Mouse (Mus musculus): ENCODE results near the gene Gm614. TPM values are rescaled to one million over a fixed set of nuclear protein-coding genes. Genes with fewer than 3 reads are reported as not detected.

Gene Gm614
- total RNA-seq, 2 experiments from 2014 or later, result 0.50 TPM; not detected in 1

DNA sequence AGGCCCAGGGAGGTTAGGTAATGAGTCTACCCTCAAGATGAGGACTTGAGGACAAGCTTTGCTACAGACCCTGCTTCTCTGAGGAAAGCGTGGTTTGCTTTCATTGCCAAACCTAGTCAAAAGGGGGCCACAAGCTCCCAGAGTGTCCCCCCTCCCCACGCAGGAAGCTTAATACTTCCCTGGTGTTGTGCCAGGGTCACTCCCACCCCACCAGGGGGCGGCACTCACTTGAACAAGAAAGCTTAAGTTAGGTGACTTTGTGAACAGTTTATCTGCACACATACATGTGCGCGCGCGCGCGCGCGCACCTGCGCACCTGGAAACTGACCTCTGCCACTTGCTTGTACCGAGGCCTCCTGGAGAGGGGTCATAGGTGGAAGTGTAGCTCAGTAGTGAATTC is 7.2 kb downstream of the Gm614 start:
- peak; percentile 13 for DNase-seq

DNA sequence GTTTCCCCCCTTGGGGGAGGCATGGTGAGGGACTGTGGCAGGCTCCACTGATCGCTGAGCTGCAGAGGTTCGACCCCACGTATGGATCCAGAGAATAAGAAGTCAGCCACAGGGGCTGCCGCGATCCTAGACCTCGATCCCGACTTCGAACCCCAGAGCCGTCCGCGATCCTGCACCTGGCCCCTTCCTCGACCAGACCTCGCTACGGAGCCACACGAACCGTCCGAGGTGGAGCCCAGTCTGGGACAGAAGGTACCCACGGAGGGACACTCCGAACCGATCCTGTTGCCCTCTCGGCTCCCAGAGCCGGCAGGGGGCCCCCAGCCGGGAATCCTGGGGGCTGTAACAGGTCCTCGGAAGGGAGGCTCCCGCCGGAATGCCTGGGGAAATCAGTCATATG is 9.1 kb downstream of the Gm614 start:
- peak; percentile 6 for DNase-seq

DNA sequence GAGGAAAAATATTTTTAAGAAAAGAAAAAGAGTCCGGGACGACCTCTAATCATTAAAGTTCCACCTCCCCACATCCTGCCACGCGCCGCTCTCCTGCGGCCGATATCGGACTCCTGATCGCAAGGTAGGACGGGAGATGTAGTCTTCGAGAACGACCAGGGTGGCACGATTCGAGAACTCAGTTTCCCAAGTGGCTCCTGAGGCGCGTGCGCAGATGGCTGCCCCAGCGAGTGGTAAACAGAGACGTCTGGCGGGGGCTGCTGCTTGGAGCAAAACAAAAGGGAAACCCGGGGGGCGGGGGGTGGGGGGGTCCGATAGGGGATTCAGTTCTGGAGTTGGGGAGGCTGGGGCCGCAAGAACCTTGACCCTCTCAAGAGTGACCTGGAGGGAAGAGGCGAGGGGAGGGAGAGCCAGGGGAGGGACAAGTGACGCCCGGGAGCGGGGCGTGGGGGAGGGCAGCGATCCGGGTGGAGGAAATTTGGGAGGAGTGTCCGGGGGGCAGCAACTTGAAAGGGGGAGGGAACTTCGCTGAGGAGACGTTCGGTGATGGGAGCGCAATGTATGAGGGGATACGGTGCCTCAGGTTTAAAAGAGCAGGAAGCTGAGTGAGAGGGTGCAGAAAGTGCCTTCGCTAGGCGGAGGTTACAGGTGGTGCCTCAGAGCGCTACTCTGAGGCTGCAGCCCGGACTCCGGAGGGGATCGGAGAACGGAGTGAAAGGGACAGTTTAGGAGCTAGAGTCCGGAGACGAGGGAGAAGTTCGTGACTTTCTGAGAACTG is 9.7 kb downstream of the Gm614 start, which contains the start of gene Foxo4:
TSS of gene Foxo4 (plus strand) at position 577 of the 778 bp plus-strand sequence.
- peak; percentile 78 for DNase-seq

DNA sequence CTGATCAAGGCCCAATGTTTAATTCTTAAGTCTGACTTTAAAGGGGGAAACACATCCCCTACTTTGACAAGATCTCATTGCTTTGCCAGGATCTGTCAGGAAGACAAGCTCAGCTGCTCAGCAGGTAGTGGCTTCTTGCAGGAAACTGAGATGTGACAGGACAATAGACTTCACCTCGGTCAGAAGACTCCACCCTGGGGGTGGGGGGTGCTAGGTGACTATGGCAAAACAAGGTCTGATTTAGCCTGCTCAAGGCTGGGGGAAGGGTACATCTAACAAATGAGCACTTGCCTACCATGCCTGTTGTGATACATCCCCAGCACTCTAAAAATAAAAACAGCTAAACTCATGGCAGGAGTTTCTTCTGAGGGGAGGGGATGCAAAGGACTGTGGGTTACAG is 18.8 kb downstream of the Gm614 start:
- DNase-seq, result no peak

DNA sequence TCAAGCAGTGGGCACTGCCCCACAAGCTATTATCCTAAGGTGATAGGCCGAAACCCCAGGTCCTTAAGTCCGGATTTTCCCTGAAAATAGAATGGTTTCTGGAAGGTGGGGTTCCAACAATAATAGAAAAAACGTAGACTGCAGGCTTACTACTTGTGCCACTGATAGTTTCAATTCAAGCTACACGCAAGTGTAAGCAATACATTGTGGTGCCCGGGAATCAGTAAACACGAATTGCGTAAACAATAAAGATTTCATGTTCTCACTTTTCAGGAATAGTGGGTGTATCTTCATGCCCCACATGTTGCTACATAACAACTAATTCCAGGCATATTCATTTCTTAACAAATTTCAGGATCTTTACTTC is 41.0 kb downstream of the Gm614 start:
- no peak for DNase-seq

DNA sequence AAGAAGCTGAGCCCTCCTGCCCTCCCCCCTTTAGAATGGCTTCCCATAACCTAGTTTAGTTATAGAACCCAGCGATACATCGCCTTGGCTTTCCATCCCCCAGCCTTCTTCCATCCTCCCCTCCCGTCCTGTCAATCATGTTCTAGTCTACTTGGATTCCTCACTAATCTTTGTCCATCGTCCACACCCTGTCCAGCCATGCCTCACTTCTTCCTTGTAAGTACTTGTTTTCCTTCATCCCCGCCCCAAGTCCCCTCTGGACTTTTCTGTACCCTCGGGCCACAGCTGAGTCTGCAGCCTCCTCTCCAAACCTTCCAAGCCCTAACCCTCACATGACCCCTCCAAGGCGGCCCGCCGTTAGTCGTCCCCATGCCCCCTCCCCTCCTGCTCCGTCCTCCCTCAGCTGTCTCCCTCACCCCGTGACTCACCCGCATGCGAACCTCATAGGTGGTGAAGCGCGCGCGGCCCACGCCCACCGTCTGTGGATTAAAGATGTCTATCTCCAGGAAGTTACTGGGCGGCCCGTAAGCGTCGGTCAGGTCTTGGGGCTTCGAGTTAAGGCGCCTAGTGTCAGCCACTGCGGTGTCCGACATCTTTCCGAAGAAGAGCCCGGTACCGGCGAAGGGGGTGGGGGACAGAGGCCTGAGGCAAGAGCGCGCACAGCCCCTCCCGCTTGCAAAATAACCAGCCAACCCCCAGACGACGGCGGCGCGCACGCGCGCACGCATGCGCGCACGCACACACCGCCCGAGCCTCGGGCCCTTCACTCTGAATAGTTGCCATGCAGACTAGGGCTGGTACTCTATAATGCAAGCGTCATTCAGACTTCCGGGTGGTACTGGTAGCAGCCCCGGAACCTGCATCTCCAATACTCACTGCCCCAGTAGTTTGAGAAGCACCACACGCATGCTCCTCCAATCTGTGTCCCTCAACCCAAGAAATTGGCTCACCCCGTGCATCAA is 41.7 kb downstream of the Gm614 start, which contains the start of gene Snx12:
TSS of gene Snx12 (minus strand) at position 730 of the 962 bp plus-strand sequence.
- peak; percentile 73 for DNase-seq

Other genes starting within 250 kb of the Gm614 start
- gene Tex11, start 204.3 kb downstream of the Gm614 start, total RNA-seq (2021), result not detected
- under 1 TPM in 1 of 2 experiments, not detected in 1; 0.47 TPM for gene Slc7a3, start 178.0 kb downstream of the Gm614 start, total RNA-seq (2021)
- gene Snx12, start 41.4 kb downstream of the Gm614 start, total RNA-seq (2021), result 10 to 100 TPM; 48.5 to 50.2 TPM
- gene Foxo4, start 9.5 kb downstream of the Gm614 start, total RNA-seq (2021), result 10 to 100 TPM; 48.2 to 55.0 TPM
- gene Il2rg, start 4.3 kb upstream of the Gm614 start, total RNA-seq (2021), result 1 to 10 TPM; 5.5 to 7.9 TPM
- gene Gm20489, start 5.0 kb upstream of the Gm614 start, total RNA-seq (2021), result not detected
- 10 to 100 TPM; 25.6 to 28.8 TPM for gene Med12, start 10.0 kb upstream of the Gm614 start, total RNA-seq (2021)
- gene Nlgn3, start 35.2 kb upstream of the Gm614 start, total RNA-seq (2021), result 1 to 10 TPM; 1.4 to 1.6 TPM
- 1 to 10 TPM; 1.8 to 2.1 TPM for gene Gjb1, start 112.4 kb upstream of the Gm614 start, total RNA-seq (2021)
- 10 to 100 TPM; 10.1 to 21.4 TPM for gene Zmym3, start 156.9 kb upstream of the Gm614 start, total RNA-seq (2021)
- gene Nono, start 165.3 kb upstream of the Gm614 start, total RNA-seq (2021), result 10 to 100 TPM; 91.9 to 98.8 TPM
- gene Itgb1bp2, start 185.1 kb upstream of the Gm614 start, total RNA-seq (2021), result 100 to 1,000 TPM; 531 to 549 TPM